Mouse (Mus musculus) intestine, embryonic 15.5 days (tissue): ENCODE data around the gene Foxn3. TPM values are rescaled to one million over a fixed set of nuclear protein-coding genes. Genes with fewer than 3 reads are reported as not detected.

ENCODE experiments used
- ATAC-seq: fragments of 200-750 bp; cut with Nextera tagmentation; 2 replicates; pipeline ENCODE4 v1.8.0; 2017; ENCODE audit warnings: moderate TSS enrichment, moderate library complexity
- H3K27ac ChIP-seq: fragments of 300-500 bp; sonication (generic); 2 replicates; pipeline ENCODE4 v1.5.1; 2015; ENCODE audit warnings: mild to moderate bottlenecking, inconsistent platforms
- H3K27me3 ChIP-seq: fragments of 300-500 bp; sonication (generic); replicated peaks from 2 replicates; pipeline ENCODE4 v1.6.1; 2015; ENCODE audit warnings: inconsistent platforms
- H3K36me3 ChIP-seq: fragments of 300-500 bp; sonication (generic); 2 replicates; pipeline ENCODE4 v1.6.1; 2015; ENCODE audit warnings: inconsistent platforms
- H3K4me1 ChIP-seq: fragments of 300-500 bp; sonication (generic); replicated peaks from 2 replicates; pipeline ENCODE4 v1.6.1; 2015; ENCODE audit warnings: inconsistent platforms
- H3K4me2 ChIP-seq: fragments of 300-500 bp; sonication (generic); replicated peaks from 2 replicates; pipeline ENCODE4 v1.6.1; 2015; ENCODE audit warnings: mild to moderate bottlenecking, inconsistent platforms
- H3K4me3 ChIP-seq: fragments of 300-500 bp; sonication (generic); replicated peaks from 2 replicates; pipeline ENCODE4 v1.5.1; 2015; ENCODE audit warnings: inconsistent platforms
- H3K9ac ChIP-seq: fragments of 300-500 bp; sonication (generic); 2 replicates; pipeline ENCODE4 v1.6.1; 2015; ENCODE audit warnings: inconsistent platforms
- H3K9me3 ChIP-seq: fragments of 300-500 bp; sonication (generic); 2 replicates; pipeline ENCODE4 v1.6.1; 2016; ENCODE audit warnings: inconsistent platforms
- WGBS: fragments of 180-500 bp; shearing (Covaris S2); methylation state at CpG from one replicate; pipeline ENCODE4 v1.1.7; 2015; 5-methylcytosine and 5-hydroxymethylcytosine counted together
- polyA plus RNA-seq: library from polyadenylated mRNA; unstranded; fragments of >200 nt; fragmentation: Nextera tagmentation; extraction: Ambion mirVana; gene quantifications from 2 replicates; pipeline ENCODE4 v1.2.1, GENCODE M21; 2015

Gene Foxn3
- polyA plus RNA-seq, 1 experiment from 2014 or later = 57.3 TPM

DNA sequence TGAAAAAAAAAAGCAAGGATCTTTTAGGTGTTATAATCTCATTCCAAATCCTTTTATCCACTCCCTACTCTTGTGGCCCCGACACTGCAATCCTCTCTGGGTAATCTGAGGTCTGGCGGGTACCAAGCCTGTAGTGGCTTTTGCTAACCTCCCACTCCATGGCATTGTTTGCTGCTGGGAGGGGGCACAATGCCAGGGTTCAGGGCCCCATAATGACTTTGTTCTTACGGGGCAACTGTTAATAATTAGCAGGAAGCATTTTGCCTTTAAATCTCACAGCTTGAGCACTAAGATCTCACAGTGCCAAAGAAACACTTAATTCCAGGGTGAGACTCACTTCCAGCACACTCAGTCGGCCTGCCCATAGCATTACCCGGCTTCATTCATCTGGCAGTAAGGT, 244.2 kb downstream of the Foxn3 start:
- WGBS = 65% methylated on average over 5 of the region's 5 CpGs
- no peaks in the 10 kb centered on the region for H3K9me3 ChIP-seq
- no peak overlapping the region for H3K4me3 ChIP-seq
- no peak overlapping the region for H3K4me2 ChIP-seq
- H3K27me3 ChIP-seq = no peaks in the 10 kb centered on the region
- no peak overlapping the region for H3K9ac ChIP-seq
- no peak overlapping the region for H3K27ac ChIP-seq
- H3K4me1 ChIP-seq = peaks cover 8% of the 10 kb centered on the region; the same call in 1 of the 2 replicates
- no peak for ATAC-seq
- 0 out of 2 replicates have a peak, but pooled peaks cover 2% of the 10 kb centered on the region for H3K36me3 ChIP-seq

DNA sequence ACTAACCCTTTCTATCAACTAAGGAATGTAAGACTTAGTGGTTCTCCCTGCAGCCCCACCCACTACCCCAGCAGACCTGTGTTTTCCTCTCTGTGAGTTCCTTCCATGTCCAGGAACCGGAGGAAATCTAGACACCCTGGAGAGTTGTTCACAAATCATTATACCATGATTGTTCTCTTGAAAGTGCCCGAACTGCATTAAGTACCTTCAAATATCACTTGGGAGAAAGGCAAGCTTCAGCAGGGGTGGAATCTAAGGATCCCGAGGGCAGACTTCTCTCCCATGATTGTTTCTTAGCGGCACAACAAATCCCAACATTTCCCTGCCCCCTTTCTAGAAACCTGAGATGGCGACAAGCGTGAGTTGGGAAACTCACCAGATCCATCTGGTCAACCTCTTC, 247.5 kb downstream of the Foxn3 start:
- ATAC-seq = no peak

DNA sequence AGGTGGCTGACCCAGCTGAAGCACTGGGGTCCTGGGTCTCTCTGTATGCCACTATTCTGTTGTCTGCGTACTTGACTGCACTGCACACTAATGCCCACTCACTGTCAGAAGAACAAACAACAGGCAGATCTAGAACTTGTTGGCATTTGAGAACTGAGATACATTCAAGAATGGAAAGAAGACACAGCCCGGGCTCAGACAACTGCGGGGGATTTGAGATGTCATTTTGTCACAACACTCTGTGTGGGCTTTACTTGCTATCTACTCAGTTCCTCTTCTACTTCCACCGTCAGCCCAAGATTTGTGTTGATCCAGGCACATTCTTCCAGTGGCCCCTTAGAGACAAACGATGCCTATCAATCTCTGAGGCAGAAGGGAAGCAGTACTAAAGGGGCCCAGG, 248.6 kb downstream of the Foxn3 start:
- H3K27ac ChIP-seq = no peak overlapping the region
- no peak overlapping the region for H3K4me3 ChIP-seq
- 70% methylated on average over 5 of the region's 5 CpGs for WGBS
- H3K4me2 ChIP-seq = no peak overlapping the region
- H3K9me3 ChIP-seq = no peaks in the 10 kb centered on the region
- ATAC-seq = no peak
- H3K27me3 ChIP-seq = no peaks in the 10 kb centered on the region
- 0 out of 2 replicates have a peak, but pooled peaks cover 4% of the 10 kb centered on the region for H3K4me1 ChIP-seq
- no peak overlapping the region for H3K9ac ChIP-seq
- 0 out of 2 replicates have a peak, but pooled peaks cover 2% of the 10 kb centered on the region for H3K36me3 ChIP-seq

More for the DNA sequence above, 247.5 kb downstream of the Foxn3 start:
- Histone ChIP-seq H3K4me1 (peaks cover 8% of the 10 kb centered on the region; the same call in 1 of the 2 replicates), H3K4me3 (no peak overlapping the region), H3K9me3 (no peaks in the 10 kb centered on the region), H3K27me3 (no peaks in the 10 kb centered on the region), H3K27ac (no peak overlapping the region), H3K36me3 (0 out of 2 replicates have a peak, but pooled peaks cover 2% of the 10 kb centered on the region), H3K9ac (no peak overlapping the region), H3K4me2 (no peak overlapping the region)
- WGBS = 93% methylated on average over 6 of the region's 6 CpGs

GRCm38 (mm10) chr12:99311303-99311702, 252.1 kb downstream of the Foxn3 start:
- Histone ChIP-seq H3K27ac (no peak overlapping the region), H3K4me2 (no peak overlapping the region), H3K9me3 (no peaks in the 10 kb centered on the region), H3K4me1 (peaks cover 3% of the 10 kb centered on the region; the same call in 1 of the 2 replicates), H3K9ac (no peak overlapping the region), H3K4me3 (no peak overlapping the region), H3K36me3 (no peaks in the 10 kb centered on the region), H3K27me3 (no peaks in the 10 kb centered on the region)
- ATAC-seq = no peak
- 61% methylated on average over 3 of the region's 3 CpGs for WGBS

- no peak overlapping the region for H3K4me3 ChIP-seq
- no peak overlapping the region for H3K27ac ChIP-seq
- no peak overlapping the region for H3K4me2 ChIP-seq
- H3K4me1 ChIP-seq = peaks cover 8% of the 10 kb centered on the region; the same call in 1 of the 2 replicates
- no peaks in the 10 kb centered on the region for H3K27me3 ChIP-seq
- no peak for ATAC-seq
- H3K36me3 ChIP-seq = no peaks in the 10 kb centered on the region
- WGBS = 77% methylated on average over 5 of the region's 5 CpGs
- no peaks in the 10 kb centered on the region for H3K9me3 ChIP-seq
- H3K9ac ChIP-seq = no peak overlapping the region
Measured at GRCm38 (mm10) chr12:99309937-99310336, 253.4 kb downstream of the Foxn3 start.

DNA sequence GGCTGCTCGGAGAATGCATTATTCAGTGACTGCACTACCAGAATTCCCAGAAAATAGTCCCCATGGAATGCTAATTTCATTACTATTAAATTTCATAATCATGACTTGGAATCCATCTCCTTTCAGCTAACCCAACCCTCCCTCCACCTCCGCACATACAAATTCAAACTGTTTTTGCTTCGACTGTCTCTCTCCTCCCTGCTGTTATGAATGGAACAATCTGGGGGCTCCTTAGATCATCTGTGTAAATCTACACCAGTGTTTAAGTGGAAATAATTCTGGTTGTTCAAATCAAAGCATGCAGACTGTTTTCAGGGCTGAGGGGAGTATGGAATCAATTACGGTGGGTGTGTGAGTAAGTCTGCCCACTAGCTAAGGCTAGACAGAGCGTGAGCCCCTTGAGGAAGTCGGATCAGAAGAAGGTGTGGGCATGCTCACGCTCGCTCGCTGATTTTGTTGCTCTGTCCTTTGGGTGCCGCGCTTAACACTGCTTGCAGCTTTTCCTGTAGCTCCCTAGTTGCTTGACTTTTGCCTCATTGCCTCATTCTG, 254.8 kb downstream of the Foxn3 start:
- 70% methylated on average over 11 of the region's 11 CpGs for WGBS
- H3K4me2 ChIP-seq = no peak overlapping the region
- peaks cover 8% of the 10 kb centered on the region; the same call in 1 of the 2 replicates for H3K4me1 ChIP-seq

GRCm38 (mm10) chr12:99306536-99307204, 256.7 kb downstream of the Foxn3 start:
- Histone ChIP-seq H3K4me3 (no peak overlapping the region), H3K36me3 (no peaks in the 10 kb centered on the region), H3K4me2 (no peak overlapping the region), H3K9ac (no peak overlapping the region), H3K4me1 (peaks cover 8% of the 10 kb centered on the region; the same call in 1 of the 2 replicates), H3K27ac (no peak overlapping the region), H3K27me3 (no peaks in the 10 kb centered on the region), H3K9me3 (no peaks in the 10 kb centered on the region)
- WGBS = 58% methylated on average over 6 of the region's 6 CpGs
- ATAC-seq = no peak

More for the DNA sequence above, 254.8 kb downstream of the Foxn3 start:
- no peaks in the 10 kb centered on the region for H3K9me3 ChIP-seq
- H3K4me3 ChIP-seq = no peak overlapping the region
- no peaks in the 10 kb centered on the region for H3K36me3 ChIP-seq
- no peaks in the 10 kb centered on the region for H3K27me3 ChIP-seq
- H3K27ac ChIP-seq = no peak overlapping the region
- ATAC-seq = no peak
- no peak overlapping the region for H3K9ac ChIP-seq

DNA sequence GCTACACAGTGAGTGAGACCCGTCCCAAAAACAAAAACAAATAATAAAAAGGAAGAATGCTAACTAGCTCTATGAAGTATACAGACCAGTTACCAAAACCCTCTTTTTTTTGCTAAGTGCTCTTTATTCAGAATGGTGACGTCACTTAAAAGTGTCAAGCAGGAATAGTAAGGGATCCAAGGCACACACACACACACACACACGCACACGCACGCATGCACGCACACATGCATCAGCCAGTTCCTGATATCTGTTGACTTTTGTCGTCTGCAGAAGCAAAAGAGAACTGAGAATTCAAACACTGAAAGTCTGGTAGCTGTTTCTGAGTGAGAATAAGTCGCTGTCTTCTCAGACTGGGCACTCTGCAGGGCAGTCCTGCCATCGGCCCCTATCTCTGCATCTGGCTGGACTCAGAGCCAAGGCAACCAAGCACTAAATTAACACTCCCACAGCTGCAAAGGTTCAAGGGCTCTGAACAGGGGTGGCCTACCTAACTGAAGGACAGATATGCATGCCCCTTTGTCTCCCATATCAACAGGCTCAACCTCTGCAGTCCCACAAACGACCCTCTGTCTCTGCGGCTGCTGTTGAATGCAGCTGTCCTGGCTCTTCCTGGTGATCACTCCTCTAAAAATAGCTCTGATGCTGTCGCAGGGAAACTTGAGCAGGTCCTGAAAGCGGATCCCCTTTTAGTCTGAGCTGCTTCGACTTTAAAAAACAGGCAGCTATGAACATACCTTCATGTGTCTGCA, 257.4 kb downstream of the Foxn3 start:
- Histone ChIP-seq H3K27ac (no peak overlapping the region), H3K9me3 (no peaks in the 10 kb centered on the region), H3K4me2 (no peak overlapping the region), H3K9ac (no peak overlapping the region), H3K4me3 (no peak overlapping the region), H3K27me3 (no peaks in the 10 kb centered on the region), H3K4me1 (peaks cover 8% of the 10 kb centered on the region; the same call in 1 of the 2 replicates), H3K36me3 (no peaks in the 10 kb centered on the region)
- peak; percentile 39 for ATAC-seq
- 53% methylated on average over 14 of the region's 14 CpGs for WGBS

DNA sequence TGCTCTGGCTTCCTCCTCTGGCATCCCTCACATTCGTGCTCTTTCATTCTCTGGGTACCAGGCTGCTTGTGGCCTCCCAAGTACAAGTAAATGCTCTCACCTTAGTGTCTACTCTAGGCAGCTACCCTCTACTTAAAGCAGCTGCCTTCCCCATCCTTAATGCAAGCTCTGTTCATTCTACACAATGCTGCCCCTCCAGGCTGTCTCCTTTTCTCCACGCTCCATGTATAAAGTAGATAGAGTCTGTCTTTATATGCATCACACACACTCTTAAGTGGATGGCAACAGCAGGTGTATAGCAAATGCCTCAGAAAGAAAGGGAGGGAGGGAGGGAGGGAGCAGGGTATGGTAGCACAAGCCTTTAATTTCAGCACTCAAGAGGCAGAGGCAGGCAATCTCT, 258.1 kb downstream of the Foxn3 start:
- Histone ChIP-seq H3K4me2 (no peak overlapping the region), H3K4me1 (peaks cover 8% of the 10 kb centered on the region; the same call in 1 of the 2 replicates), H3K27ac (no peak overlapping the region), H3K27me3 (no peaks in the 10 kb centered on the region), H3K9ac (no peak overlapping the region), H3K9me3 (no peaks in the 10 kb centered on the region), H3K4me3 (no peak overlapping the region), H3K36me3 (no peaks in the 10 kb centered on the region)
- WGBS = 70% methylated on average over 2 of the region's 2 CpGs
- ATAC-seq = no peak

GRCm38 (mm10) chr12:99304056-99304455, 259.3 kb downstream of the Foxn3 start:
- Histone ChIP-seq H3K4me3 (no peak overlapping the region), H3K9ac (no peak overlapping the region), H3K4me2 (no peak overlapping the region), H3K9me3 (no peaks in the 10 kb centered on the region), H3K4me1 (peaks cover 8% of the 10 kb centered on the region; the same call in 1 of the 2 replicates), H3K36me3 (no peaks in the 10 kb centered on the region), H3K27me3 (no peaks in the 10 kb centered on the region), H3K27ac (no peak overlapping the region)
- 84% methylated on average over 5 of the region's 5 CpGs for WGBS
- no peak for ATAC-seq

DNA sequence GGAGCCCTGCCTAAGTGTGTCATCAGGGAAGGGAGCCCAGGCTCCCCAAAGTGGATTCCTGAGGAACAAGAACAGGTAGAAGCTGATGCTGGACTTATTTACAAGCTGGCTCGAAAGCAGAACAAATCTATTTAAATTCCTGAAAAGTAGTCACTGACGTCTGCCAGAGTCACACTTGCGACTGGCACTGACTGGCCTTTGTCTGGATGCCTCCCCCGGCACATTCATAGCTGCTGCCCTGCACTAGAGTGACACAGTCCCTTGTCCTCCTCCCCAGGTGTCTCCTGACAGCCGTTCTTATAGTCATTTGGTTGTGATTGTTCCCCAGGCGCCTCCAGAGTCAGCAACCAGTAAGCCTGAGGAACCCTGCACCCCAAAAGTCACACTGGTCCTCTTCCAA, 259.8 kb downstream of the Foxn3 start:
- WGBS = 71% methylated on average over 6 of the region's 6 CpGs
- Histone ChIP-seq H3K4me1 (0 out of 2 replicates have a peak, but pooled peaks cover 6% of the 10 kb centered on the region), H3K27me3 (no peaks in the 10 kb centered on the region), H3K27ac (no peak overlapping the region), H3K9me3 (no peaks in the 10 kb centered on the region), H3K36me3 (no peaks in the 10 kb centered on the region), H3K4me2 (no peak overlapping the region), H3K4me3 (no peak overlapping the region), H3K9ac (no peak overlapping the region)
- ATAC-seq = no peak

DNA sequence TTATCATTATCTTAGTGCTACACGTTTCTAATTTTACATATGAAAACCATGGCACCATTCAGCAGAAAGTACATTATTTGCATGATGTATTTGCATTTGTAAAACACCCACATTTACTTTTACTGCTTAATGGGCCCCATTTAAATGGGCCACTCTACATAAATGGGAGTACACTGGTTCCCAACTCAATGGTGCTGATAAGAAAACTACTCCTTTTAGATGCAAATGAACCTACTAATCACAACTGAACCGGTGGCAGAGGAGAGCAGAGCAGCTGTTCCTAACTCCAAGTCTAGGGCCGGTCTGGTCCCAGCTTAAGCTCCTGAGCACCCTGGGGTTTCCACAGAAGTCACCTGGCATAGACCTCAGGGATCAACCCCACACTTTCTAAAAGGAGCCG, 263.5 kb downstream of the Foxn3 start:
- no peaks in the 10 kb centered on the region for H3K9me3 ChIP-seq
- 43% methylated on average over 4 of the region's 4 CpGs for WGBS
- H3K4me2 ChIP-seq = no peak overlapping the region
- H3K4me1 ChIP-seq = 0 out of 2 replicates have a peak, but pooled peaks cover 2% of the 10 kb centered on the region
- no peaks in the 10 kb centered on the region for H3K27me3 ChIP-seq
- no peaks in the 10 kb centered on the region for H3K36me3 ChIP-seq
- no peak overlapping the region for H3K9ac ChIP-seq
- H3K4me3 ChIP-seq = no peak overlapping the region
- H3K27ac ChIP-seq = no peak overlapping the region
- ATAC-seq = no peak
